Mouse (Mus musculus) hematopoietic multipotent progenitor cell, adult 10-12 weeks (in vitro differentiated cells): Measurements from ENCODE around the gene Zfp748. TPM values are rescaled to one million over a fixed set of nuclear protein-coding genes. Genes with fewer than 3 reads are reported as not detected.

Source experiments
- polyA plus RNA-seq: library from polyadenylated mRNA; stranded (reverse); fragments of >175 nt; gene quantifications from 2 replicates; pipeline ENCODE4 v1.2.3, GENCODE M21; 2012; ENCODE audit warnings: low replicate concordance

The Zfp748 gene
- 0.66 and 0.73 TPM in 2 replicates for polyA plus RNA-seq

DNA sequence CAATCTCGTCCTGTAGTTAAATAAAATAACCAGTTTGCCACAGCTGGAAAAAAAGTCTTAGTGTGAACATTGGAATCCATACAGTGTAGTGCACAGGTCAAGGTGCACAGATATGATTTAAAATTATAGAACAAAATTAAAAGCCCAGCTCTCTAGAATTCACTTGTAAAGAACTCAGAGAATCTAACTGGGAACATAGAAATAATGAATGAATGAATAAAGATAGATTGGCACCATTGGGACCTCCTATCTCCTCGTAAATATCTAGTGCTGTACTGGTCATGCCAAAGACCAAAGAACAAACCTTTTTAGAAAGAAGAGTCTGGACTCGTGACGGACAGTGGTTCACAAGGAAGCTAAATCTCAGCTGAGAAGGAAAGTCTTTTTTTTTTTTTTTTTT is at the start of gene Zfp748:
TSS of gene Zfp748 (minus strand) at position 101 of the 400 bp plus-strand sequence.

DNA sequence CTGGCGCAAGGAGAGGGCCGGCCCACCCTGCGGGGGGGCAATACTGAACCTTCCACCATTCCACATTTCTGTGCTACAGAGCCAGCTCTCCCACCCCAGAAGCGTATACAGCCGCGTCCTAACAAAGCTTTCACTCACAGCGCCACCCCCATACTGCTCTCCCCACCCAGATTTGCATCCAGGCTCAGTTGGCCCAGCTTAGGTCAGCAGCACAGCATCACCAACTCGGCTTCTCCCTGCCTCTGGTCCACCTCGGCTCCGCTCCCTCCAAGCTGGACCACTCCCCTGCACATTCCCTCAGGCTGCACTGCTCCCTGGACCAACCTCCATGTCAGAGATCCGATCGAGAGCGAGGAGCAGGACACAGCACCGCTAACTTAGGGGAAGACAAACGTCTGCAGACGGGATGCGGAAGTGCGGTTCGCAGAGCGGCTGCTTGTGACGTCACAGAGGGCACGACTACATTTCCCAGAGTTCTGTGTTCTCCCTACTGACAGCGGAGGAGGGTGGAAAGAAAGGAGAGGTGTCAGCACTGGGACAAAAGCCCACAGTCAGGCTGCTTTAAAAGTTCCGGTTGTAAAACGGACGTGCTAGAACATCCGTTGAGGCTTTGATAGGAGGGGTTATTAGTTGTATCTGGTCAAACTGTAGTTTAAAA is 27.7 kb downstream of the Zfp748 start, which contains the start of the genes Gm26965 and Zfp87:
TSS of gene Gm26965 (minus strand) at position 399 of the 658 bp plus-strand sequence.
TSS of gene Zfp87 (minus strand) at position 425 of the 658 bp plus-strand sequence.

DNA sequence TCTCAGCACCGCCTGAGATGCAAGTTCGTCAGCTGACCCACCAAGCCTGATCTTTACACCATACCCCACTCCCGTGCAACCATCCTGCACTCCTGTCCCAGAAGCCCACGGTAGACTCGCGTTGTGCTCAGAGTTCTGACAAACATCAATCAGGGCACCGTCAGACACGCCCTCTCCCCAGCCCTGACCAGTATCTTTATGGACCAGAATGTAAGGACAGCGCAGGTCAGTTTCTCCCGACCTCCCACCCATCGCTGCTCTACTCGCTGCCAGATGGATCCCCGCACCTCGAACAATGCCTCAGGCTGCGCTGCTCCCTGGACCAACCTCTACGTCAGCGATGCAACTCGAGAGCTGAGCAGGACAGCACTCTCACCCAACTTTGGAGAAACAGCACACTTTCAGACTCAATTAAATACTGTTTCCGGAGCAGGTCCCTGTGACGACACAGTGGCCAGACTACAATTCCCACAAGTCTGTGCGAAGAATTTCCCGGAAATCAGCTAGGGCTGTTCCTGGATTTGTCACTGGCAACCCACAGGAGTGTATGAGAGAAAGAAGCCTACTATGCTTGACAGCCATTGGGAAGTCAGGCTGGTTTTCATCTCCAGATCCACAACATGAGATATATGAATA is 53.4 kb downstream of the Zfp748 start, which contains the start of gene Zfp58:
TSS of gene Zfp58 (minus strand) at position 472 of the 636 bp plus-strand sequence.

Other genes starting within 250 kb of the Zfp748 start
- gene Zfp457, start 247.3 kb downstream of the Zfp748 start, polyA plus RNA-seq = 0.51 TPM in 1 of 2 replicates, not detected in the other
- gene Zfp595, start 221.3 kb downstream of the Zfp748 start, polyA plus RNA-seq = 0.24 and 0.64 TPM in 2 replicates
- not detected in 2 replicates for gene Gm28044, start 193.3 kb downstream of the Zfp748 start, polyA plus RNA-seq
- 0.21 and 0.54 TPM in 2 replicates for gene Zfp953, start 193.2 kb downstream of the Zfp748 start, polyA plus RNA-seq
- not detected in 2 replicates for gene Gm28041, start 178.1 kb downstream of the Zfp748 start, polyA plus RNA-seq
- 0.11 and 0.29 TPM in 2 replicates for gene Zfp456, start 178.0 kb downstream of the Zfp748 start, polyA plus RNA-seq
- gene Zfp429, start 154.0 kb downstream of the Zfp748 start, polyA plus RNA-seq = 4.1 and 8.4 TPM in 2 replicates
- 0.10 and 0.43 TPM in 2 replicates for gene Zfp459, start 132.4 kb downstream of the Zfp748 start, polyA plus RNA-seq
- gene Zfp874a, start 102.2 kb downstream of the Zfp748 start, polyA plus RNA-seq = 0.43 and 0.45 TPM in 2 replicates
- 0.56 and 1.0 TPM in 2 replicates for gene Zfp874b, start 69.6 kb downstream of the Zfp748 start, polyA plus RNA-seq
- 0.13 and 1.1 TPM in 2 replicates for gene Zfp58, start 53.3 kb downstream of the Zfp748 start, polyA plus RNA-seq
- not detected in 2 replicates for gene Gm26965, start 27.7 kb downstream of the Zfp748 start, polyA plus RNA-seq
- gene Zfp87, start 27.7 kb downstream of the Zfp748 start, polyA plus RNA-seq = 1.3 and 2.3 TPM in 2 replicates
- 0.29 and 1.1 TPM in 2 replicates for gene Zfp729b, start 55.9 kb upstream of the Zfp748 start, polyA plus RNA-seq
- gene Gm49345, start 83.9 kb upstream of the Zfp748 start, polyA plus RNA-seq = not detected in 2 replicates
- gene Zfp729a, start 84.0 kb upstream of the Zfp748 start, polyA plus RNA-seq = 0.33 and 0.49 TPM in 2 replicates
- gene Zfp738, start 133.2 kb upstream of the Zfp748 start, polyA plus RNA-seq = 0.21 and 2.1 TPM in 2 replicates
- 0.53 and 1.8 TPM in 2 replicates for gene Zfp65, start 175.3 kb upstream of the Zfp748 start, polyA plus RNA-seq
- 0.13 and 0.57 TPM in 2 replicates for gene Zfp85, start 201.4 kb upstream of the Zfp748 start, polyA plus RNA-seq
- gene Zfp493, start 225.9 kb upstream of the Zfp748 start, polyA plus RNA-seq = 0.18 and 0.49 TPM in 2 replicates